In the genomic region with DNA sequence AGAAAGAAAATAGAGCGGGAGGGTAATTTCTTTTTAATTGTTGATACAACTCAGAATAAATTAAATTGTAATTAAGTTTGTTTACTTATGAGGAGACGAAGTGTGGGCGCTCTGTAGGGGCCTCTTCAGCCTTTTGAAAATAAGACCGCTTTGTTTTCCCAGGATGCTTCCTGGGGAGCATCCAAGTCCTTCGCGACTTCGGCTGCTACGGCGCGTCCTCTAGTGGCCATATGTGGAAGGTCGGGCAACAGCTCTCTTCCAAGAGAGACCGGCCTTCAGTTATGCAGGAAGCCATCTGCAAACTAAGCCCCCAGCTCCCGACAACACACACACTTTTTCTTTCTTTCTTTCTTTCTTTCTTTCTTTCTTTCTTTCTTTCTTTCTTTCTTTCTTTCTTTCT, we compare ENCODE assay signal across 8 mouse cellular contexts. TPM values are rescaled to one million over a fixed set of nuclear protein-coding genes. Genes with fewer than 3 reads are reported as not detected.
A peak's percentile ranks its signal among the peaks of the same experiment; 100 is the strongest.
DNase-seq lines count a peak whose midpoint lies in the region; ATAC-seq lines count a peak whose summit lies in the region.

No protein-coding gene starts in this region.

- H3K9ac ChIP-seq in embryonic facial prominence, embryonic 13.5 days, result no peak overlapping the region
- H3K9ac ChIP-seq in heart, embryonic 12.5 days, result no peak overlapping the region
- no peak overlapping the region for H3K9ac ChIP-seq in kidney, embryonic 16.5 days (replicated peaks; ENCODE audit: low read length)
- H3K9ac ChIP-seq in liver, embryonic 11.5 days (ENCODE audit: low read depth, low read length), result no peak overlapping the region
- H3K9ac ChIP-seq in stomach, embryonic 15.5 days, result no peak overlapping the region

- peak overlapping the region; percentile 41 for H3K4me2 ChIP-seq in embryonic facial prominence, embryonic 13.5 days
- peak overlapping the region; percentile 39; the same call in 1 of the 2 replicates for H3K4me2 ChIP-seq in heart, embryonic 12.5 days
- peak overlapping the region; percentile 16 for H3K4me2 ChIP-seq in kidney, embryonic 16.5 days (replicated peaks; ENCODE audit: low read depth, low read length)
- H3K4me2 ChIP-seq in liver, embryonic 11.5 days, result peak overlapping the region; percentile 22; the same call in 1 of the 2 replicates
- H3K4me2 ChIP-seq in stomach, embryonic 15.5 days, result peak overlapping the region; percentile 33; the same call in 1 of the 2 replicates

- ATAC-seq in embryonic facial prominence, embryonic 13.5 days (ENCODE audit: insufficient number of reproducible peaks, insufficient read depth, low FRiP score, low TSS enrichment, low read depth), result 0 out of 2 replicates have a peak, but pooled peaks have one; percentile 28
- ATAC-seq in heart, embryonic 12.5 days (ENCODE audit: insufficient number of reproducible peaks, low FRiP score), result no peak
- ATAC-seq in kidney, embryonic 16.5 days (ENCODE audit: low FRiP score, low TSS enrichment), result peak; percentile 70
- peak; percentile 60; the same call in 1 of the 2 replicates for ATAC-seq in liver, embryonic 11.5 days (replicated peaks; ENCODE audit: low FRiP score)
- 0 out of 2 replicates have a peak, but pooled peaks have one; percentile 29 for ATAC-seq in stomach, embryonic 15.5 days (ENCODE audit: insufficient read depth, low FRiP score, low read depth)

- WGBS in embryonic facial prominence, embryonic 13.5 days, result 4% methylated on average over 13 of the region's 13 CpGs
- 2% methylated on average over 13 of the region's 13 CpGs for WGBS in heart, embryonic 12.5 days
- 2% methylated on average over 13 of the region's 13 CpGs for WGBS in kidney, embryonic 16.5 days
- WGBS in liver, embryonic 11.5 days, result 5% methylated on average over 13 of the region's 13 CpGs
- 3% methylated on average over 13 of the region's 13 CpGs for WGBS in stomach, embryonic 15.5 days

- H3K4me3 ChIP-seq in embryonic facial prominence, embryonic 13.5 days, result no peak overlapping the region
- no peak overlapping the region for H3K4me3 ChIP-seq in heart, embryonic 12.5 days
- no peak overlapping the region; the same call in 1 of the 2 replicates for H3K4me3 ChIP-seq in kidney, embryonic 16.5 days (ENCODE audit: low read length)
- no peak overlapping the region for H3K4me3 ChIP-seq in liver, embryonic 11.5 days (ENCODE audit: low read depth, low read length)
- H3K4me3 ChIP-seq in stomach, embryonic 15.5 days (replicated peaks), result no peak overlapping the region

- H3K27ac ChIP-seq in embryonic facial prominence, embryonic 13.5 days, result no peak overlapping the region
- H3K27ac ChIP-seq in heart, embryonic 12.5 days (ENCODE audit: poor library complexity, severe bottlenecking), result no peak overlapping the region
- no peak overlapping the region for H3K27ac ChIP-seq in kidney, embryonic 16.5 days (ENCODE audit: low read length)
- H3K27ac ChIP-seq in liver, embryonic 11.5 days (ENCODE audit: low read depth, low read length), result no peak overlapping the region
- no peak overlapping the region for H3K27ac ChIP-seq in stomach, embryonic 15.5 days

- no peaks in the 10 kb centered on the region for H3K36me3 ChIP-seq in embryonic facial prominence, embryonic 13.5 days
- no peaks in the 10 kb centered on the region for H3K36me3 ChIP-seq in heart, embryonic 12.5 days
- no peaks in the 10 kb centered on the region for H3K36me3 ChIP-seq in kidney, embryonic 16.5 days (ENCODE audit: insufficient read depth, low read length)
- H3K36me3 ChIP-seq in liver, embryonic 11.5 days (ENCODE audit: control insufficient read depth, insufficient read depth, low read length), result no peaks in the 10 kb centered on the region
- no peaks in the 10 kb centered on the region for H3K36me3 ChIP-seq in stomach, embryonic 15.5 days

- peaks cover 16% of the 10 kb centered on the region for H3K4me1 ChIP-seq in embryonic facial prominence, embryonic 13.5 days
- no peaks in the 10 kb centered on the region for H3K4me1 ChIP-seq in heart, embryonic 12.5 days (replicated peaks)
- 0 out of 2 replicates have a peak, but pooled peaks cover 4% of the 10 kb centered on the region for H3K4me1 ChIP-seq in kidney, embryonic 16.5 days (ENCODE audit: insufficient read depth, low read length)
- no peaks in the 10 kb centered on the region for H3K4me1 ChIP-seq in liver, embryonic 11.5 days (replicated peaks; ENCODE audit: control insufficient read depth, insufficient read depth, low read length)
- no peaks in the 10 kb centered on the region for H3K4me1 ChIP-seq in stomach, embryonic 15.5 days

- no peaks in the 10 kb centered on the region for H3K27me3 ChIP-seq in embryonic facial prominence, embryonic 13.5 days
- 0 out of 2 replicates have a peak, but pooled peaks cover 4% of the 10 kb centered on the region for H3K27me3 ChIP-seq in heart, embryonic 12.5 days (replicated peaks)
- no peaks in the 10 kb centered on the region for H3K27me3 ChIP-seq in kidney, embryonic 16.5 days (ENCODE audit: insufficient read depth, low read length)
- H3K27me3 ChIP-seq in liver, embryonic 11.5 days (replicated peaks; ENCODE audit: control insufficient read depth, insufficient read depth, low read length), result no peaks in the 10 kb centered on the region
- H3K27me3 ChIP-seq in stomach, embryonic 15.5 days (replicated peaks), result no peaks in the 10 kb centered on the region

- H3K9me3 ChIP-seq in embryonic facial prominence, embryonic 13.5 days, result 0 out of 2 replicates have a peak, but pooled peaks cover 10% of the 10 kb centered on the region
- peaks cover 16% of the 10 kb centered on the region for H3K9me3 ChIP-seq in heart, embryonic 12.5 days (replicated peaks)
- peaks cover 10% of the 10 kb centered on the region; the same call in 1 of the 2 replicates for H3K9me3 ChIP-seq in kidney, embryonic 16.5 days (ENCODE audit: low read length)
- no peaks in the 10 kb centered on the region for H3K9me3 ChIP-seq in liver, embryonic 11.5 days (ENCODE audit: control insufficient read depth, low read length)
- H3K9me3 ChIP-seq in stomach, embryonic 15.5 days, result no peaks in the 10 kb centered on the region

- peak; percentile 66 for DNase-seq in 3134 (ENCODE audit: extremely low read depth, insufficient read length, low spot score)
- peak; percentile 91 for DNase-seq in adrenal gland, postnatal 10 days
- DNase-seq in liver, embryonic 11.5 days (ENCODE audit: low spot score), result peak; percentile 66
- peak; percentile 81 for DNase-seq in neural tube, embryonic 10.5 days (ENCODE audit: extremely low spot score, low spot score)

RNA-seq across cellular contexts. Expression of gene Smg1, which starts 54.1 kb away (rescaled TPM):
- 10 to 100 TPM; 35.8 to 50.7 TPM for total RNA-seq in adrenal gland, postnatal 10 days (2021)
- polyA plus RNA-seq in embryonic facial prominence, embryonic 13.5 days (2015; fragmentation: Nextera tagmentation; extraction: Ambion mirVana), result 23.6 and 25.1 TPM in 2 replicates
- 15.0 and 15.6 TPM in 2 replicates for polyA plus RNA-seq in heart, embryonic 12.5 days (2016; fragmentation: Nextera tagmentation; extraction: Ambion mirVana)
- 11.7 and 15.2 TPM in 2 replicates for polyA plus RNA-seq in kidney, embryonic 16.5 days (2015; fragmentation: Nextera tagmentation; extraction: Ambion mirVana)
- polyA plus RNA-seq in liver, embryonic 11.5 days (2014; fragmentation: Nextera tagmentation; extraction: Ambion mirVana), result 14.2 and 14.9 TPM in 2 replicates
- polyA plus RNA-seq in stomach, embryonic 15.5 days (2015; fragmentation: Nextera tagmentation; extraction: Ambion mirVana), result 22.0 and 23.1 TPM in 2 replicates
